Mouse (Mus musculus): ENCODE measurements at regions not wholly inside any gene's neighbourhood (a gene's known extent, or its start where the extent isn't known, plus 50 kb on each side); places are given as distances from the start of the nearest gene placed in this dataset.

DNA sequence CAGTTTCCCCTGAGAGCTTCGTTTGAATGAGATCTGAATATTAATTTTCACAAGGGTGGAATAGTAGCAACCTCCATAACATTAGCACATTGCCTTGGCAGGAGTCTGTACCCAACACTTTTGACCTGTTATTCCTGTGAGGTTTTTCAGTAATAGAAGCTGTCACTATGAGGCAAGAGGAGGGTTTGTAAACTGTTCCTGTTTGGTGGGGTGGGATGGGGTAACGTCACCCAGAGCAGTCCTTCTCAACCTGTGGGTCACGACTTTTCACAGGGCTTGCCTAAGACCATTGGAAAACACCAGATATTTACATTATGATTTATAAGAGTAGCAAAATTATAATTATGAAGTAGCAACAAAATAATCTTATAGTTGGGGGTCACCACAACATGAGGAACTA lies 147.4 kb downstream of the Pik3r1 start:
- TF ChIP-seq POLR2A (IDR thresholded peaks at IDR 0.05; ENCODE audit: borderline replicate concordance, control insufficient read depth, low read depth, low read length) (no peak), CTCF (IDR thresholded peaks at IDR 0.05; ENCODE audit: control insufficient read depth, insufficient read depth, low read length) (no peak)
